Mouse (Mus musculus) CD4-positive, CD25-positive, alpha-beta regulatory T cell, adult 4 months (primary cell): ENCODE measurements around the gene Wdr77. TPM values are rescaled to one million over a fixed set of nuclear protein-coding genes. Genes with fewer than 3 reads are reported as not detected.
A peak's percentile ranks its signal among the peaks of the same experiment; 100 is the strongest.
"Not testable (repeated sequence)": the region's sequence is repeated elsewhere in the genome, so short reads cannot be mapped to it uniquely, and the experiment has no call there.

Experiments
- ATAC-seq: one replicate; pipeline ENCODE4 v1.8.0; 2017
- polyA plus RNA-seq, 2 experiments: library from polyadenylated mRNA; unstranded; fragments of 100-300 nt; shearing (Covaris generic); gene quantifications; one replicate each; pipeline ENCODE4 v1.2.1; 2017

Wdr77 gene
- 10 to 100 TPM; 67.3 to 77.9 TPM for polyA plus RNA-seq

DNA sequence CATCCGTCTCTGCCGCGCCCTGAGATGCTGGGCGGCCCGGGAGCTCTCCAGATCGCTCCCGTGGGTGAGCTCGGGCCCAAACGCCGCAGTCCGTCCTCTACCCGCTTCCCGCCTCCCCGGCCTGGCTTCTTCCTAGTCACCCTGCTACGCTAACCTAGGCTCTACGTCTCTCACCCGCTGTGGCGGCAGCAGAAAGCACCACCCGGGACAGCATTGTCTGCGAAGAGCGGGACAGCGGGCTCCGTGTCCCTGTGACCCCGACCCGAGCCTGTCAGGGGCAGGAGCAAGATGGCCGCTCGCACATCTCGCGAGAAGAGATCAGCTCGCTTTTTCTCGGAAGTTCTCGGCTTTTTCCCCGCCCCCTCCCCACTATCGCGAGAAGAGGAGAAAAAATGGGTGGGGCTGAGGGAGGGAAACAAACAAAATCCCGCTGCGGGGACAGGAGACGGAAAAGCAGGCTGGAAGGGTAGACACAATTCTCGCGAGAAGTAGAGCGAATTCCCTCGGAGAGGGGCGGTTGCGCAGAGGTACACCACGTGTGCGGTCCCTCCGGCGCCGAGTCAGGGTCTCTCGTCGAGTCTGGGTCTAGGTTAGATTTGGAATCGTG, at the start of gene Wdr77:
Wdr77 (plus strand) TSS at position 396 of the 607 bp plus-strand sequence.
- peak; percentile 91 for ATAC-seq

DNA sequence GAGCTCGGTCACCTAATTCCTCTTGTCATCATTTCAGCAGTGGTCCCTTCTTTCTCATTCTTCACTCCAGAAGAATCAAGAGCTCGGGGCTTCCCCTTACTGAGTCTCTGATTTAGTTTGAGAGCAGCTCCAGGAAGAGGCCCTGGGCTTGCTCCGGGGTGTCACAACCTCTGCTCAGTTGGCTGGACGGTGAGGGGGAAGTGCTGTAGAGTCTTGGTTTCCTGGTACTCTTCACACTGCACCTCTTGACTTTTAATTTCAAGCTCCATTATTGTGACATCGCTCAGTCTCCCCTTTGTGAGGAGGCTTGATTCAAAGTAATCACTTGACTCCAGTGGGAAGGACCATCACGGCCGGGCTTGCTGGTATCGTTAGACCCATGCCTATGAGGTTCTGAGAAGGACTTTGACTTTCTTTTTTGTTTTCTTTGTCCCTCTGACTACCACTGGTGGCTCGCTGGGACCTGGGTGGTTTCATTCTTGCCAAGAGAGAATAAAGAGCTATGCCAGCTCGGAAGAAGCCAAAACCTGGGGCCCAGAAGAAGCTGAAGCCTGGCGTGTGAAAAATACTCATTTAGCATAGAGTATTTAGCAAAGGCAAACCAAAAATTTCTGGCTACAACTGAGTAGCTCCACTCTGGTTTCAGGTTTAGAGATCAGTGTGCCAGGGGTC, 48.5 kb upstream of the Wdr77 start:
- ATAC-seq = peak; percentile 98

DNA sequence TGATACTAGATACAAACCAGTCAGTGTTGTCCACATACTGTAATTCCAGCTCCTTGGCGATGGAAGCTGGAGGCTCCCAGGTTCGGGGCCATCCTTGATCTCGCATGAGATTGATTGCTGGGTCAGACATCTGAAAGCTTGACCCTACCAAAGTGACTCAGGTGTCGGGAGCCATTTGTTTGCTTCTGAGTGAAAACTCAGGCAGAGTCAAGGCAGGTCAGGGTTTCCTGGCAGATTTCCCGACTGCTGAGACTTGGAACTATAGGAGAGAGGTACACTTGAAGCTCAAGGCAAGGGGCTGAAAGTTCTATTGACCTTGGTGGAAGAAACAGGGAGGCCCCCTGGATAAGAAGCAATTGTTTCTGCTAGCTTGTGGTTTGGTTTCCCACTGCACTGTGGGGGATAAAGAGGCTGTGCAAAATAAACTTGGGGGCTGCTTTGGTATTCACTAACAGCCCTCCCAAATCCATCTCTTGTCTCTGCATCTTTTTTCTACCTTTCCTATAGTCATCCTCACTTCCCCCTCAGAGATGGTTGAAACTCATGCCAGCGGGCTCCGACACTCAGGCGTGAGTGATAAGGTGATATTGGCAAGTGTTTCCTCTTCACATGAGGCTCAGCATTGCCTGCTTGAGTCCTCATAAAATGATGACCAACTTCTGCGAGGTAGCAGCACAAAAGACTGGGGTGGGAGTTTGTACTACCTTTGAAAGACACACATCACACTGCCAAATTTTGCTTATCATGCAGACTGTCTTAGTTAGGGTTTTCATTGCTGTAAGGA, 46.9 kb upstream of the Wdr77 start:
- ATAC-seq = no peak

DNA sequence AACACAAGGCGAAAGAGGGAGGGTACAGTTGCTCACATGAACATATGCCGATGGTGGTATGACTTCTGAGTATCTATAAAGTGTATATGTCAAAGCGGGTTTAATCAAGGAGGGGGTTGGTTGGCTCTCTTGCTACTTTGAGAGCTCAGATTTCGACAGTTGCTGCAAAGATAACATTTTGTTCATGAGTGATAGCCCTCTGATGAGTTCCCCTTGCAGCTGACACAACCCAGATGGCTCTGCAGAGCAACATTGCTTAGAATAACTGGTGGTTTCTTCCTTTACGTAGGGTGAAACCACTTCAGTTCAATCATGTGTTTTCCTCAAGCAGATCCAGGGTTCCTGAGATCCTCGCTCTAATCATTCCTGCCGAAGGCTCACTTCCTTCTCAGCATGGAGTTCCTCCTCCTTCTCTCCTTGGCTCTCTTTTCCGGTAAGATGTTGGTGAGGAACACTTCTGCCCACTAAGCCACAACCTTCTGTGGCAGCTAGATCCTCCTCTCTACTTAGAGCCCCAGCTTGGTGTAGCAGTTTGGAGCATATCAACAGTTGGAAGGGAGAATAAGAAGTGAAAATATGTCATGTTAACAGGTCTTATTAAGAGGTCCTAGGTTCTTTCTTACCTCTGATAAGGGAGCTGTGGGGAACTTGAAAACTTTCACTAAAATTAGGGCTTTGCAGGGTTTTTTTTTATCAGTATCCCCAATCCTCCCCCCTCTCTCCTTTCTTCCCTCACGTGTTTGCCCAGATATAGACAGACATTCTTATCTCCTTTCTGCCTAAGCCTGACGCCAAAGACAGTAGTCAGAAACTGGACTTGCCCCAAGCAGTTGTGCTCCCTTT, 45.1 kb upstream of the Wdr77 start:
- no peak for ATAC-seq

DNA sequence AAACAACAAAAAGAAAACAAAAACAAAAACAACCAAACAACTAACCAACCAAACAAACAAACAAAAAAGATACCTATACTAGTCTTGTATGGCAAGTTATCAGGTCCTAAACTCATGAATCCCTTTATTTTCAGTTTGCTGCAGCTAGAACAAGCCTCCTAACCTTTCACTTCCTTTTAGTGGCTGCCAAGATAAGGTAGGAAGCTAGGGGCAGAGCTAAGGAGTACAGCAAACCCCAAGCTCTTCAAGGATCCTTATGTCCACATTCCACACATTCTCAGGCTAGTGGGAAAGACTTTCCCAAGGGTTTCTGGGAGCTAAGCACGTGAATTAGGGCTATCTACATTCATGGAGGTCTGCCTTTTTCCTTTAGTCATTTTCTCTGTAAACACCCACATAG, 43.9 kb upstream of the Wdr77 start:
- ATAC-seq = no peak

DNA sequence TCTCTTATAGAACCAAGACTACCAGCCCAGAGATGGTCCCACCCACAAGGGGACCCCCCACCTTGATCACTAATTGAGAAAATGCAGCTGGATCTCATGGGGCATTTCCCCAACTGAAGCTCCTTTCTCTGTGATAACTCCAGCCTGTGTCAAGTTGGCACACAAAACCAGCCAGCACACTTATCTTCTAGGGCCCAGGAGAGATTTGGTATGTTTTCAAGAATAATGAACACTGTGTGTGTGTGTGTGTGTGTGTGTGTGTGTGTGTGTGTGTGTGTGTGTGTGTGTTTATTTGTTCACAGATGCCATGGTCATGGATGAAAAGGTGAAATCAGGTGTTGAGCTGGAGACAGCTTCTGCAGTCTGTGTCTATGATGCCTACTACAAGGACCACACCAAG, 42.7 kb upstream of the Wdr77 start:
- ATAC-seq = not testable (repeated sequence)

DNA sequence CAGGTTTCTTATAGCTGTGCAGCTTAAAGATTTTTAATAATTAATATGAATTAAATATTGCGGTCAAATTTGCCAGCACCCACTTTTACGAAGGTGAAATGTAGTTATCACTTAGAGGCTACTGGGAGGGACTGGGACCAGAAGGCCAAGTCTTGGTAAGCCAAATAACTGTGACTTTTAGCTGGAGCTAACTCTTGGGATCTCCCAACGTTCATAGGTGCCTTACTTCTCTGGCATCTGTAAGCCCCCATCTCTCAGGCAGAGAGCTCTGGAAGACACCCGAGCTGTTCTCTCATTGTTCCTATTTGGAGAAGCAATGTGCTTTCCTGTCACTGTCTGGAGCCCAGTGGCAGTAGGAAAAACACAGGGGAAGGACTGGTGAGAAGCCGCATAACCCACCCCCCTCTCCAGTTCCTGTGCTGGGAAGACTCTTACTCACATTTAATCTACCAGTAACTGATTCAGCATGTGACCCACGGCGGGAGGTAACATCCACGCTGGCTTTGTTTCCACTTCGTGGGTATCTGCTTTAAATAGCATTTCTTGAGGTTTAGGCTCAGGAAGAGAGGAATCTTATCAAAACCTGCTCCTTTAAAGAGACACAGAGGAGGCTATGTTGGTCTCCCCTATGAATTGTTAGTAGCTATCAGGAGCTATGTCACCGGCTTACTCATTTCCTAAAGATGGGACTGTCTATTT, 41.4 kb upstream of the Wdr77 start:
- no peak for ATAC-seq

DNA sequence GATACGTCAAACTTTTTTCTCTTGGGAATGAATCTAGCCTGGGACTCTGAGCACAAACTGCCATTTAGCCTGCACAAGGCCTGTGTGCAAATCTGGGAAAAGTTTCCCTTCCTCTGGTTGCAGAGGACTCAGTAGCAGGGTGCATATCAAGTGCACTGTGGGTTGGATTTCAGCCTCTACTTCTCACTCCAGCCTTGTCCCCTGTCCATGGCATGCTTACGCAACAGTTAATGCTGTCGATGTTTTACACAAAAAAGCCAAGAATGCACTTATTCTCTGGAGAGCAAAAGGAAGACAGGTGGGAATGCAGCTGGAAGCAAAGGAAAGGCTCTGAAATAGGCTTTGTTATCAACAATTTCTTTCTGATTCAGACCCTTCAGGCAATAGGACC, 40.8 kb upstream of the Wdr77 start:
- ATAC-seq = no peak

DNA sequence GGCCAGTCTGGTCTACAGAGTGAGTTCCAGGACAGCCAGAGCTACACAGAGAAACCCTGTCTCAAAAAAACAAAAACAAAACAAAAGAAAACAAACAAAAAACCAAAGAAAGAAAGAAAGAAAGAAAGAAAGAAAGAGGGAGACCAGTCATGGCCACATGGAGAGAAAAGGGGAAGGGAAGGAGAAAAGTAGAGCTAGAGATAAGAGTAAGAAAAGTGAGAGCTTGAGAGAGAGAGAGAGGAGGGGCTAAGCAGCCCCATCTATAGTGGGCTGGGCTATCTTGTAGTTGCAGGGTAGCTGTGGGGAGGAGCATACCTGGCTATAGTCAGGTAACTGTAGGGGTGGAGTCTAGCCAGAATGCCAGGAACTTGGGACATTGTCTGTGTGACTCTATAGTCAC, 38.4 kb upstream of the Wdr77 start:
- ATAC-seq = not testable (repeated sequence)

DNA sequence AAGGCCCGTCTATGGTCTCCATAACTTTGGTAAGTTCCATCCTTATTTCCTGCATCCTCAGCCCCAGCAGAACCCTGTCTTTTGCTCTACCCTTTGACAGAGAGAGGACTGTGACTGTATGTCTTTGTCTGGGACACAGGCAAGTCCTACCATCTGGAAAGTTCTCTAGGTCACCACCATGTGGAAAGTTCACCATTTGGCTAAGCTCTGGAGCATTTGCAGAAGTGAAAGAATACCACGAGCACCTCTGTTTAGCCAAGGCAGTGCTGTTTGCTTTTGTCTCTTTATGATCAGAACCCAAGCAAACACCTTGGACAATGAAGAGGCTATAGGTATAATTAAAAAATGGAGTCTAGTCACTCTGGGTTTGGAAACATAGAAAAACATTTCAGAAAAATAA, 37.2 kb upstream of the Wdr77 start:
- no peak for ATAC-seq

DNA sequence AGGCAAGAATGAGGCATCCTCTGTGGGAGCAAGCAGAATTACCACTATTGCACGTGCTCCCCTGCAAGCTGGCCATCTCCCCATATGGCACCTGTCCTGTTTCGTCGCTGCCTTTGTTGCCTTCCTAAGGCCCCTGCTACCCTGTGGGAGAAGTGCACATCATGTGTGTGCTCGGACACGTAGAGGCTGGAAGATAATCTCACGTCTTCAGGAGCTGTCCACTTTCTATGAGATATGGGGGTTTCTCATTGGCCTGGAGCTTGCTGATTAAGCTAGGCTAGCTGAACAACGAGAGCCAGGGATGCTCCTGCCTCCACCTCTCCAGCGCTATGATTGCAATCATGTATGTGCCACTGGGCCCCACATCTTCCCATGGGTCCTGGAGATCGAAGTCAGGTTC, 34.6 kb upstream of the Wdr77 start:
- ATAC-seq = no peak

DNA sequence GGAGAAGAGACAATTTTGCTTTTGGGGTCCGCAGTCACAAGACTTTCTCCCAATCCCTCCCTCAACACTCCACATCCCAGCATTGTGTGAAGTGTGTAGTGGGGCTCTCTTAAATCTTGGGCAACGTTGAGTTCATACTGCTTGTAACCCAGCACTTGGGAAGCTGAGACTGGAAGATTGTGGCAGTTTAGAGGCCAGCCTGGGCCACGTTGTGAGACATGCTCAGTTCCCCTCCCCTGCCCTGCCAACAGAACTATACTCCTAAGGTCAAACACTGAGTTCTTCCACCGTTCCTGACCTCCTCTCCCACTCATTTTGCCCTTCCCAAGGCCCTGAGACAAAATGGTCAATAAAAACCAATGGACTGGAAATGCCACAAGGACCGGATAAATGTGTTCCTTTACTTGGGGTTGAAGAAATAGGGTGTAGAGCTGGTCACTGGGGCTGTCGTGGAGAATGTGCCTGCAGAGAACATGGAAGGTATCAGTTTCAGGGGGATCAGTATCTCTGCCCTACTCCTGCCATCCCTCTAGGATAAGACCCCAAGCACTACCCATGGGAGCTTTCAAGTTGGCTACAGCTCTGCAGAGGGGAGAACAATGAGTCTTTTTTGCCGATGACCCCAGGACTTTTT, 31.5 kb upstream of the Wdr77 start:
- ATAC-seq = no peak

DNA sequence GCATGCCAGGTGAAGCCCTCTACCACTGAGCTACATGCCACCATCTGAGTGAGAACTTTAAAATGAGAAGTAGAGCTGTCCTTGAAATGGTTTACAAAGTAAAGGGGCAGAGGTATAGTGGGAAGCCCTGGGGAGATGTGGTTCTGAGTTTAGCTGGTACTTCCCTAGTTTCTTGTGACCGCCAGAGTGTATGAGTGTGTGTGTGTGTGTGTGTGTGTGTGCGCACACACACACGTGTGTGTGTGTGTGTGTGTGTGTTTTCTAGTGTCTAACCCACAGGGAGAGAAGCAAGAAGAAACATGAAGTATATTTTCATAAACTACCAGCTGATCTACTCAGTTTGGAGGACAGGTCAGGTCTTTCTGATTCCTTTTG, 31.0 kb upstream of the Wdr77 start:
- ATAC-seq = no peak

DNA sequence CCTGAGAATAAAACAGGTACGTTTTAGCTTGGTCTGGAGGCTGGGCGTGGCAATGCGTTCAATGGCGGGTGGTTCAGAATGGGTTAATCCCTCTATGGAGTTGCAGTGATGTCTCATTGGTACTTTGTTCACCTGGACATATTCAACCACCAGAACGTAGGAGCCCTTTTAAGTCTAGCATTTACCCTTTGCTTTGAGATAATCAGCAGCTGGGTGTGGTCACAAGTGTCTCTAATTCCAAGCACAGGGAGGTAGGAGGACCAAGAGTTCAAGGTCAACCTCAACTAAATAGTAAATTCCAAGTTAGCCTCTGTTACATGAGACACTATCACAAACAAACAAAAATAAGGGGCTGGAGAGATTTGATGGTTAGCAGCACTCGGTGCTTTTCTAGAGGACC, 30.4 kb upstream of the Wdr77 start:
- ATAC-seq = no peak

DNA sequence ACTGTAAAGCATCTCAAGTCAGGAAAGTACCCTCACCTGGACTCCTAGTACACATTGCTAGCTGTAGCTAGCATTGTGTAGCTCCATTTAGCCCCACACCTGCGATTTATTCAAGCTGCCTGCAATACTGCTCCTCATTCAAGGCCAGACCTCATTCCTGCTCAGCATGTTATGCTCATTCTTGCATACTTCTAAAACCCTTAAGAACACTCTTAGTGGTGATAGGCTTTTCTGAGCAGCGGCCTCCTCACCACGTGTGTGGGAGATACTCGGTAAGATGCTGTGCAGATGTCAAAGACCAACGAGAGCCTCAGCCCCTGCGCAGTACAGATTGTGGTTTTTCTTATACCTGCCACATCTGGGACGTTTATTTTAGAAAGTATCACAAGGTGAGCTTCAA, 29.3 kb upstream of the Wdr77 start:
- ATAC-seq = no peak

DNA sequence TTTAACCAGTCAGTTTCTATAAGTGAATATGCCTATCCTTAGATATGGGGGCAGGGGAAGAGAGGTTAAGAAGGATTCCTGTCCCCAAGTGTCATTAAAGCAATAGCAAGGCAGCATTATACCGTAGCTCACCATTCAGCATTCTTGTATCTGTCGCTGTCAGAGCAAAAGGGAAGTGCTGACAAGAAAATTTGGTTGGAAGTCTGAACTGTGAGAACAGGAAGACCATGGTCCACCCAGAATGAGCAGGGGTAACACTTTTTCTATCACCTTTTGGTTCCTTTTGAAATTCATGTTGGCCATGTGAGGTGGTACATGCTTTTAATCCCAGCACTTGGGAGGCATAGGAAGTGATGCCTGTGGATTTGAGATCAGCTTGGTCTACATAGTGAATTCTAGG, 28.1 kb upstream of the Wdr77 start:
- ATAC-seq = no peak

DNA sequence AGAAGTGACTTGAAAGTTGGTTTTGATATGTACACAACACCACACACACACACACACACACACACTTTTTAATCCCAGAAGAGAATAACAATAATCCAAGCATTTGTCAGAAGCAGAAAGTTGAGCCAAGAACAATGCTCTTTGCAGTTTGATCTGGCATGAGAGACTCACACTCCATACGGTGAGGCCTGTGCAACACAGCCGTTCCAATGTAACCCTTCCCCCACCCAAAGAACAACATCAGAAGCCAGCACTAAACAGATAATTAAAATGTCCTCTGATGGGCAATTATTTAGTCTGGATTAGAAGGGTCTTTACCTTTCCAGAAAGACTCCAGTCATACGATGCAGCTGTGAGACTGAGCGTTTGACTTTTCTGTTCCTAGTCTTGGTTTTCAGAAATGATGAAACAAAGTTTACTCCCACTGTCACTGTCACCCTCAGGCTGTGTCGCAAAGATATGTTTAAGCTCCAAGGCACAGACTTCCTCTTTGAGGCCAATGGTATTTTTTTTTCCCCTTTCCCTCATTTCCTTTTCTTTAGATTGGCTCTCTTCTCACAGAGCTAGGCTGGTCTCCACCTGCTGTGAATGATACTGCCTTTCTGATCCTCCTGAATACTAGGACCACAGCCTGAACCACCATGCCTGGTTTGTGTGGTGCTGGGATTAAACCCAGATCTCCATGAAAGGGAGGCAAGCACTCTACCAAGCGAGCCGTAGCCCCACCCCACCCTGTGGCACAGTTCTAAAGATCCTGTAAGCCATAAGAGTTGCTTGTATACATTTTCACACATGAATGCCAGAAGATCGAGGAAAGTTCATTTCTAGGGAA, 26.7 kb upstream of the Wdr77 start, which contains the start of gene I830077J02Rik:
I830077J02Rik (minus strand) TSS at position 425 of the 832 bp plus-strand sequence.
- no peak for ATAC-seq

DNA sequence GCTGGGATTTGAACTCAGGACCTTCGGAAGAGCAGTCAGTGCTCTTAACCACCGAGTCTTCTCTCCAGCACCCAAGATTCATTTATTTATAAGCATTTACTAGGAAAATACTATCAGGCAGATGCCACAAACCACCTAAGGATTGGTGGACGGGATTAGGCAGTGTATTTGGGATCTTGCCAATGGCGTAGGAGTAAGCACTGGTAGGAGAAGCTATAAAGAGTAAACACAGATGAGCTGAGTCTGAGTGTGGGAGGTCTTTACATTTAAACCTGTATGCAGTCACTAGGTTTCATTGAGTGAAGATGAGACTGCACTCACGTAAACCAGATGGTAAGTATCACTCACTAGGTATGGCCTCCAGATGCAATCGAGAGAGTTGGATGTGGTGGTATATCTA, 25.2 kb upstream of the Wdr77 start:
- no peak for ATAC-seq

DNA sequence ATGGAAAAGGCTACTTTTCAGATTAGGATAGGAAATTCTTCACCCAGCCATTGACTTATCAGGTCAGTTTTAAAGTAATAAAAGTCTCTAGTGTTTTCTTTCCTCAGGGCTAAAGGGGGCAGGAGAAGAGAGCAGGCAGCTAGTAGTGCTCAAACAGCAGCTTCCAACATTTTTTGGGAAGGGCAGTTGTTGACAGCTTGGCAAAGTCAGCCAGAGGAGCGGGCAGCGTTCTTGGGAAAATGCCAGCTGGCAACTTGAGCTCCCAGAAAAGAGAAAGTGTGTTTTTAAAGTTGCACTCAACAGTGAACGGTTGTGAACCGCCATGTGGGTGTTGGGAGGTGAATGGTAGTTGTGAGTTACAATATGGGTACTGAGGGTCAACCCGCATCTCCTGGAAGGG, 24.1 kb upstream of the Wdr77 start:
- no peak for ATAC-seq

DNA sequence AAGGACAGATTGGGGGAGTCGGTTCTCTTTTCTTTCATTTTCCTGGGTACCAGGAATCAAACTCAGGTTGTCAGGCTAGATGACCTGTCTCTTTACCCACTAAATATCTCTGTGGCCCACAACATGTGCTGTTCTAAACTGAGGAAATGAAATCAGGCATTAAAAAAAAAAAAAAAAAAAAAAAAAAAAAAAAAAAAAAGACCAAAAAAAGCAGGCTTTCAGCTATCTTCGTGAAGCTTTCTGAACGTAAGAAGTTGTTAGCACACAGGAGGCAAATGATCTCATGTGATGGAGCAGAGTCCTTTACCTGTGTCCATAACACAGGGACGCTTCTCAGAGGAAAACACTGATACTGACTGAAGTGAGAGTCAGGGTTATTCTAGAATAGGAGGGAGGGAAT, 23.1 kb upstream of the Wdr77 start:
- no peak for ATAC-seq

DNA sequence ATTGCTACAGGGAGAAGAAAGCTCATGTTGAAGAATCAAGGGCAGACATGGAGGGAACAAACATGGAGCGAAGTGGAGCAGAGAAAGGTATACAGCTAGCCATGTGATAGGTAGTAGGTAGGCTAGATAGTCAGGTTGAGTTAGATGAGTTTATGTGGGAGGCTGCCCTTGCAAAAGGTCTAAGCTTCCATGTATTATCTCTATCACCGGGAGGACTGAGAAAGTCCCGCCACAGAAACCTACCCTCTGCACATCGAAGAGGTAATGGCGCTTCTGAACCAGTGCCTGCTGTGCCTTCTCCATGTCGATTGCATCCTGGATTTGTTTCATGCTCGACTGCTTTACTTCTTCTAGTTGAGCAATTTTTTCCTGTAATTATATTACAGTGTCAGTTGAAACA, 7.8 kb upstream of the Wdr77 start:
- ATAC-seq = no peak
